Mouse (Mus musculus) CD8-positive naive resting alpha-beta T cell, adult 2 months (primary cell): ENCODE results near the gene Amhr2.
A peak's percentile ranks its signal among the peaks of the same experiment; 100 is the strongest.

Experiments
- DNase-seq, 2 experiments: peaks; one replicate each; pipeline ENCODE4 v3.0.0; 2022; ENCODE audit warnings: low read depth in 2 of 2, low spot score in 2 of 2

Amhr2 gene

DNA sequence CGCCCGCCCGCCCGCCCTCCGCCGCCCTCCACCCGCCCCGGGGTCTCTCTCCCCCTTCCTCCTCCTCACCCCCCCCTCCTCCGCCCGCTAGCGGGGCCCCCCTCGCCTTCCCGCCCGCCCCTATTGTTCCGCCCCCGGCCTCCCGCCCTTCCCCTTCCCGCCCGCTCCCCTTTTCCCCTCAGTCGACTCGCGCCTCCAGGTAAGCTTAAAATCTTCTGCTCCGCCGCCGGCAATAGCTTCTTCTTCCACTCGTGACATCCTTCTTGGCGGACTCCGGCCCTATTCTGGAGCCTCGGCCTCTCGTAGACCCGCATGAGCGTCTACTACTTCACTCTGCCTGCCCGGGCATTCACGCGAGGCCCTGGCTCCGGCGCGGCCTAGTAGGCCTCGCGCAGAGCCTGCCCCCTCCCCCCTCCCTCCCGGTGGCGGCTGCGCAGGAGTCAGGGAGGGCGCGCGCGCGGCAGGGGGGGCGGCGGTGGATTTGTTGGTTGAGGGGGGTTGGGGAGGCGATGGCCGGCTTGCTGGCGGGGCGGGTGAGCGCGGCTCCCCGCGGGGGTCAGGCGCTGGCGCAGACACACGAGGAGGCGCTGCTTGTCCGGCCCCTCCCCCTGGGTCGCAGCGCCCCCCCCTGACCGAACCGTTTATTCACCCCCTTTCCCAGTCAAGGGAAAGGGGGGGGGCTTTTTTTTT lies 25.6 kb downstream of the Amhr2 start:
- DNase-seq = peak; percentile 70 to 71

GRCm38 (mm10) chr15:102471295-102471645 lies 26.1 kb downstream of the Amhr2 start:
- no peak for DNase-seq

DNA sequence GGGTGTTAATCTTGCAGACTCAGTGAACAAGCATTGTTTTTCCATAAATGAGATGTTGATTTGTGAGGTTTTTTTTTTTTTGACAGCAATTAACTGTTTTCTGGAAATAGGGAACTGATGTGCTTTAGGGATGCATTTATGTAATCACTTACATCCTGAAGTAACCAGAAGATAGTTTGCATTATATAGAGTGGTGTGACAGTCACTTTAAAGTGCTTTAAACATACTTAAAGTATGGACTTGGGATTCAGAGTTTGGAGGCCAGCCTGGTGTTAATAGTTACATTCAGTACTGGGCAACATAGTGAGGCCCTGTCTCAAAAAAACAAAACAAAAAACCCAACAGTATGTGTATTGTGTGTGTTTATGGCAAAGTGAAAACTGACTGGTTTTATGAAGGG lies 26.6 kb downstream of the Amhr2 start:
- no peak for DNase-seq

GRCm38 (mm10) chr15:102473246-102473645 lies 28.1 kb downstream of the Amhr2 start:
- no peak for DNase-seq

GRCm38 (mm10) chr15:102474520-102474919 lies 29.4 kb downstream of the Amhr2 start:
- DNase-seq = no peak

DNA sequence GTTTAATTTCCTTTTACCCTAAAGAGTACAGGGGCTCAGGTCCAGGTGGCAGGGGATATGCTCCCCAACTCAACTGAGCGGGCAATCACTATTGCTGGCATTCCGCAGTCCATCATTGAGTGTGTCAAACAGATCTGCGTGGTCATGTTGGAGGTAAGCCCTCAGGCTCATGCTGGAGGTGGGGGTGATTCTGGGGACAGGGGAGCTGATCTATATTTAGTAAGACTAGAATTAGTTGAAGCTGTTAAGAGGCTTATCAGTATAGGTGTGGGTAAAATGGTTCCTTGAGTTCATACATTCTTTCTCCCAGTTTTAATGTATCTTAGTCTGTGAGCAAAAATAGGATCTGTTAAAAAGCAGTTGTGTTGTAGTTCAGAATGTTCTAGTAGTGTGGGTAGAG lies 38.0 kb downstream of the Amhr2 start:
- DNase-seq = no peak

GRCm38 (mm10) chr15:102485853-102486252 lies 40.7 kb downstream of the Amhr2 start:
- DNase-seq = no peak

DNA sequence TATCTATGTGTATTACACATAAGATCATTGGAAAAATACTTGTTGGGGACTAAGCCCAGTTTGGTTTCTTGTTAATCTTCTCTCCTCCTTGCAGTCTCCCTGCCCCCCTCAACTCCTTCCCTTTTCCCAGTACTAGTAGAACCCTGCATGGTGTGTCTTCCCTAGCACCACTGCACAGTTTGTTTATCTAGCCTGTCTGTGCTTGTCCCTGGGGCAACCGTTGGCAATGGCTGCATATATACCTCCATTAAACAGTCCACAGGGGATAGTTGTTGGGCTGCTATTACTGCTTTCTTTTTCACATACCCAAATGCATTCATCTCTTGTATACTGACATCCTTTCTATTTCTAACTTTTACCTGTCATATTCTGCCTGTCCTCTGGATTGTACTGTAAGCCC lies 42.5 kb downstream of the Amhr2 start:
- DNase-seq = no peak

GRCm38 (mm10) chr15:102498322-102498721 lies 53.2 kb downstream of the Amhr2 start:
- no peak for DNase-seq

DNA sequence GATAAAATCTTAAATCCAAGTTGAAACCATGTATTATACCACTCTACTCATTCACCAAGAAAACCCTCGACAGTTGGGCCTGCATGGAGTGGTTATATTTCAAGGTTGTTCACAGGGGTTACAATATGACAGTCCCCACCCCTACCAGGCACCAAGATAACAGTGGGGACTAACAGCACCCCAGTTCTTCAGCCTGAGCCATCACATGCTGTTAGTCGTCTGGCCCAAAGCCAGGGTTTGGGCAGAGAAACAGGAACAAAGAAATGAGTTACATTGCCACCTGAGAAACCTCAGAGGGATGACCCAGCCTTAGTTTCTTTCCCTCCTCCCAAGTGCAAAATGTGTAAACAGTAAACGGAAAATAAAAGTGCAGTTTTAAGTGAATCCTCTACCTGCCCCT lies 54.2 kb downstream of the Amhr2 start:
- DNase-seq = no peak

DNA sequence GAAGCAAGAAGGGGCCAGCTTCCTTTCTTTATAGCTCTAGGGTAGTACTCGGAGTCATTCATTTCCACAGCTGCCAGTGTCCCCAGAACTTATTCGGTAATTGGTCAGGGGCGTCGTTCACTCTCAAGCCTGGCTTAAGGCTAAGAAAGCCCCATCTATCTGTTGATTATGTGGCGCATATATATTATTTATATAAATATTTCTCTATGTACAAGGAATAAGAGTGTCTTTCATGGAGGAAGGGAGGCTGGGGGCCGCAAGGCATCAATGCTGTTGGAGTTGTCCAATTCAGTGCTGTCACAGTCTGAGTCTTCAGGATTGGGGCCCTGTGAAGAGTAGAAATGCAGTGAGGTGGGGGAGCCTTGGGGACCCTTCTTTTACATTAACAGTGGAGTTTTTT lies 54.7 kb downstream of the Amhr2 start:
- DNase-seq = no peak

DNA sequence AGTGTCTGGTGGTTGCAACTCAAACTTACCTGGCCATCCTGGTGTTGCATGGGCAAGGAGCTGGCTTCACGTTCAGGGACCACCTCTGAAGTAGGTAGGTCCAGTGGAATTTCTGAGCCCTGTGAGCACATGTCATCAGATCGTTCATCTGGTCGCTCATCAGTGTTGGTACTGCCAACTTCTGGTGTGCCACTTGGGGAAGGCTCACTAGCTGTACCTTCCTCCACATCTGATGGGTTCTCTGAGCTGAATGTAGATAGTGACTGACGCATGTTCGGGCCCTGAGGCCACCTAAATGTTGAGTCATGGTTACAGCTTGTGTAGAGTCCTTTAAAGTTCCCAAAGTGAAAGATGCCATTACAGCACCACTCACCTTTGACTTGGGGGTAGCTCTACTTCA lies 55.3 kb downstream of the Amhr2 start:
- no peak for DNase-seq

DNA sequence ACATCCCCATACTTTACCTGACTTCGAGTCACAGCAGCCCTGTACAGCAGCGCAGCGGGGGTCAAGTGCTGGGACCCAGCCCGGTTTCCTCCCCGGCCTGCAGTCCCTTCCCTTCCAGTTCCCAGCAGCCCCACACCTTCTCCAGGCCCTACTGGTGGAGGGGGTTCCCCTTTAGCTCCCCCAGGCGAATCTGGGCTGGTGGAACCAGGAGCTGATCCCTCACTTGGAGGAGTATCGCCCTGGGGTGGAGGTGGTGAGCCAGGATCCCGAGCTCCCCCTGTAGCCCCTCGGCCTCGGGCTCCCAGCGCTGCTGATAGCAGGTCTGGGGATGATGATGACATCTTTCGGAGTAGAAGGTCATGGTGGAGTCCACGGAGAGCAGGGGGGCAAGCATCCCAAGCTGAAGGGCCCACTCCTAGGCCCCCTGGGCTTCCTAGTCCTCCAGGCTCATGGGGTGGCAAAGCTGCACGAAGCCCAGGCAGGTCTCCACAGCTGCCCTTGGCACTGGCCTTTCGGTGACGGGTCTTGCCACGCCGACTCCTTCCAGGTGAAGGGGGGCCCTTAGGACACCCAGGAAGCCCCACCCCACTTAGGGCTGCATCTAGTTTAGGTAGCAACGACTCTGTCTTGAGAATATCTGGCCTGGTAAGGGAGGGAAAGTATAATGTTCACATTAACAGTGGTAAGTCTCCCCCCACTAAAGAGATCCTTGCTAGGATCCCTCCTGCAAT lies 56.1 kb downstream of the Amhr2 start:
- DNase-seq = no peak

DNA sequence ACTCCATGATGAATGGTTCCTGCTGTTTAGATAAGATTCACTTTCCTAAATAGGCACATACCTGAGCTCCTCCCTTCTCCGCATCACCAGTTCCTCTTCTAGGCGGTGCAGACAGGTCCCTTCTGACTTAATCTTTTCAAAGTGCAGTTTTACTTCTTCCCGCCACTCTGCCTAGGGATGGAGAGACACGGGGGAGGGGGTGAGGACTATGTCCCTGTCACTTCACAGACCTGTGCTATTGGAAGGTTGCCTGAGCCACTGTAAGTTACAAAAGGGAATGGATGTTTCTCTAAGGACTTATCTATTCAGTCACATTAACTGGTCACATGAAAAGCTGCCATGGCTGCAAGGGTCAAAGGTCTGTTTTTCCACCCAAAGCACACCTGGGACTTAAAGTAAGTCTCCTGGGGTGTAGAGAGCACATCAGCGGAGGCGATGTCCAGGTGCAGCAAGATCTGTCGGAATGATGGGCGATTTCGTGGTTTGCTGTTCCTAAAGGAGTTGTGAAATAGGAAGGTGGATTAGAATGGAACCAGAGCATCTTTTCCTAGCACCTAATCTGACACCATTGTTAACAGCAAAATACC lies 57.2 kb downstream of the Amhr2 start:
- no peak for DNase-seq

DNA sequence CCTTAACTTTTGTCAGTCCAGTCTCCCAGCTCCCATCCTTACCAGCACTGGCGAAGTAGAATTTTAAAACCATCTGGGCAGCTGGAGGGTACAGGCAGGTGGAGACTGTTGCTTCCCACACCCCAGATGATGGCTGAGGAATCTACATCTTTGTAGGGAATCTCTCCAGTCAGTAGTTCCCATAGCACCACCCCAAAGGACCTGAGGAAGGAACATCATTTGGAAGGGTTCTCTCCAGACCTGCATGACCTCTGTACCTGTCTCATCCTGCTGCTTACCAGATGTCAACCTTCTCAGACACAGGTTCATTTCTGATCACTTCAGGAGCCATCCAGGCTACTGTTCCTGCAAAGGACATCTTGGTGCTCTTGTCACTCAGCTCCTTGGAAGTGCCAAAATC lies 58.3 kb downstream of the Amhr2 start, which contains the start of gene Gm10337:
TSS of gene Gm10337 (plus strand) at position 276 of the 400 bp plus-strand sequence.
- no peak for DNase-seq
